In the genomic region with DNA sequence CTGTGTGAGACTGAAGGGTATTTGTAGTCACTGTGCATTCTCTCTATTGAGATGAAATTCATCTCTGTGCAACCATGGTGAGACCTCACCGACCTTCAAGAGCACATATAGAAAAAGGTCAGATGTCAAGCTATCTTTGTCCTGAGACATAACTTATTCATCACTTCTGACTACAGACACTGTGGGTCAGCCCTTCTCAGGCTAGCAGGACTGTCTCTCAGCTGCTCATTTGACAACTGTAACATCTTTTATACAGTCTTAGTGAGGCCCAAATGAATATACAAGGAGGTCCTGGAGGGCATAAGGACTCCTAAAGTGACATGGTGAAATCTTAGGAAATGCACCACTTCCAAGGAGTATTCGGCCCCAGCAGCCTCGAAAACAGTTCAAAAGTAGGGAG, we compare ENCODE assay signal across 18 mouse cellular contexts.
"Had no signal": no experiment of that assay in that cellular context is flagged by ENCODE, and none has a peak within 500 bp of the region (broad histone marks: within the 10 kb centered on the region; RNA-seq: fewer than 3 reads in every experiment).

No protein-coding gene starts in this region.

- H3K27me3 ChIP-seq: lung, embryonic 15.5 days; megakaryocyte, embryonic 14.5 days; midbrain, embryonic 12.5 days; midbrain, embryonic 15.5 days; neural tube, embryonic 12.5 days had no signal

- ATAC-seq: liver, postnatal 0 days; lung, postnatal 0 days; midbrain, embryonic 15.5 days had no signal

- H3K36me3 ChIP-seq: lung, embryonic 15.5 days; midbrain, embryonic 12.5 days; midbrain, embryonic 15.5 days; neural tube, embryonic 12.5 days had no signal

- H3K4me1 ChIP-seq: megakaryocyte, embryonic 14.5 days; midbrain, embryonic 12.5 days; midbrain, embryonic 15.5 days had no signal

- H3K9me3 ChIP-seq: lung, embryonic 15.5 days; midbrain, embryonic 12.5 days; midbrain, embryonic 15.5 days; neural tube, embryonic 12.5 days had no signal

- H3K9ac ChIP-seq: liver, postnatal 0 days; lung, embryonic 15.5 days; midbrain, embryonic 12.5 days; midbrain, embryonic 15.5 days; neural tube, embryonic 12.5 days had no signal

- H3K4me3 ChIP-seq: lung, embryonic 15.5 days; megakaryocyte, embryonic 14.5 days; midbrain, embryonic 12.5 days; midbrain, embryonic 15.5 days; neural tube, embryonic 12.5 days had no signal

- DNase-seq: liver, postnatal 0 days; lung, adult 2 months; lung, postnatal 14 days; lung, postnatal 36 days; right cerebral cortex, adult 18-20 months; right cerebral cortex, postnatal 25 days; right cerebral cortex, postnatal 4 days; spleen, adult 18-20 months; thymus, adult 18-20 months; thymus, postnatal 14 days; thymus, postnatal 36 days had no signal

- H3K4me2 ChIP-seq: lung, embryonic 15.5 days; midbrain, embryonic 12.5 days; midbrain, embryonic 15.5 days; neural tube, embryonic 12.5 days had no signal

- H3K27ac ChIP-seq: lung, embryonic 15.5 days; macrophage; midbrain, embryonic 12.5 days; midbrain, embryonic 15.5 days; neural tube, embryonic 12.5 days had no signal
